Mouse (Mus musculus): ENCODE measurements around the gene Syngr2. TPM values are rescaled to one million over a fixed set of nuclear protein-coding genes. Genes with fewer than 3 reads are reported as not detected.

Gene Syngr2
- polyA plus RNA-seq, 2 experiments, result 41.4 to 75.8 TPM

DNA sequence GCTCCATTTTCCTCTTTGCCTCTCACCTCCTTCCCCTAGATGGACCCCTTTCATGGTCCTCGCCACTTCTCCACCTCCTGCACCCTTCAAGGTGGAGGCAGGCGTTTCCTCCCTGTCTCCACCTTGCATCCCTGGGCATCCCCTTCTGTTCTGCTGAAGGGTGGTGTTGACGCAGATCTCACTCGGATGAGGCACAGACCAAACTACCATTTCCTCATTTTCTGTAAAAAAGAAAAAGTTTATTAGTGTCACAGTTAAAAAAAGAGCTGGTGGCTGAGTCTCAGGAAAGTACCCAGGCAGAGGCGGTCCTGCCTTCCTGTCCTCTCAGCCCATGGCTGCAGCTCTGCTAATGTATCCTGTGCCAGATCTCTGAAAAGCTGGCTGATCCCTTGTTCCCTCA lies 10.3 kb upstream of the Syngr2 start:
- no peak for TF ChIP-seq POLR2A (IDR thresholded peaks at IDR 0.05; ENCODE audit: borderline replicate concordance, extremely low read depth, insufficient read depth, insufficient read length)
- ATAC-seq (ENCODE audit: low FRiP score, low read depth) (no peak), DNase-seq (ENCODE audit: low spot score) (no peak)
- Histone ChIP-seq H3K27ac (replicated peaks; ENCODE audit: low read depth, low read length) (no peak overlapping the region), H3K9me3 (ENCODE audit: control insufficient read depth, low read length) (no peaks in the 10 kb centered on the region), H3K4me1 (ENCODE audit: control insufficient read depth, insufficient read depth, low read length) (no peaks in the 10 kb centered on the region), H3K4me3 (replicated peaks; ENCODE audit: low read length) (no peak overlapping the region), H3K36me3 (ENCODE audit: control insufficient read depth, insufficient read depth, low read length) (no peaks in the 10 kb centered on the region), H3K9ac (ENCODE audit: low read depth, low read length, severe bottlenecking) (no peak overlapping the region), H3K27me3 (ENCODE audit: control insufficient read depth, insufficient read depth, low read length) (no peaks in the 10 kb centered on the region), H3K4me2 (replicated peaks; ENCODE audit: low read depth, low read length, severe bottlenecking) (no peak overlapping the region)
- WGBS, result 68% methylated on average over 5 of the region's 5 CpGs

DNA sequence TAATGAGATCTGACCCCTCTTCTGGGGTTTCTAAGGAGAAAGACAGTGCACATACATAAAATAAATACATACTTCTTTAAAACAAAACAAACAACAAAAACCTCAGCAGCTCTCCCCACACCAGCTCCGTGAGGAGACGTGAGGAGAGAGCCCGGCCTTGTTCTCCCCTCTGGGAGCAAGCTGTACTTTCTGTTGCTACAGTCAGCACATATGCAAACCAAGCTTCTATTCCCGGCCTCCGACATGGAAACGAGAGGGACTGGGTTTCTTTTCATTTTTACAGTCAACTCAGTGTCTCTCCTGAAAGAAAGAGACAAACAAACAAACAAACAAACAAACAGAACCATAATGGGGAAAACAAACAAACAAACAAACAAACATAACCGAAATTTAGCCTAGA lies 9.4 kb upstream of the Syngr2 start:
- Histone ChIP-seq H3K4me3 (replicated peaks; ENCODE audit: low read length) (no peak overlapping the region), H3K27me3 (ENCODE audit: control insufficient read depth, insufficient read depth, low read length) (no peaks in the 10 kb centered on the region), H3K27ac (replicated peaks; ENCODE audit: low read depth, low read length) (no peak overlapping the region), H3K9ac (ENCODE audit: low read depth, low read length, severe bottlenecking) (no peak overlapping the region), H3K36me3 (ENCODE audit: control insufficient read depth, insufficient read depth, low read length) (no peaks in the 10 kb centered on the region), H3K4me1 (ENCODE audit: control insufficient read depth, insufficient read depth, low read length) (no peaks in the 10 kb centered on the region), H3K4me2 (replicated peaks; ENCODE audit: low read depth, low read length, severe bottlenecking) (no peak overlapping the region), H3K9me3 (ENCODE audit: control insufficient read depth, low read length) (no peaks in the 10 kb centered on the region)
- TF ChIP-seq POLR2A (IDR thresholded peaks at IDR 0.05; ENCODE audit: borderline replicate concordance, extremely low read depth, insufficient read depth, insufficient read length), result no peak
- whole genome bisulfite sequencing, result 78% methylated on average over 7 of the region's 7 CpGs
- DNase-seq (ENCODE audit: low spot score) (no peak), ATAC-seq (ENCODE audit: low FRiP score, low read depth) (no peak)

DNA sequence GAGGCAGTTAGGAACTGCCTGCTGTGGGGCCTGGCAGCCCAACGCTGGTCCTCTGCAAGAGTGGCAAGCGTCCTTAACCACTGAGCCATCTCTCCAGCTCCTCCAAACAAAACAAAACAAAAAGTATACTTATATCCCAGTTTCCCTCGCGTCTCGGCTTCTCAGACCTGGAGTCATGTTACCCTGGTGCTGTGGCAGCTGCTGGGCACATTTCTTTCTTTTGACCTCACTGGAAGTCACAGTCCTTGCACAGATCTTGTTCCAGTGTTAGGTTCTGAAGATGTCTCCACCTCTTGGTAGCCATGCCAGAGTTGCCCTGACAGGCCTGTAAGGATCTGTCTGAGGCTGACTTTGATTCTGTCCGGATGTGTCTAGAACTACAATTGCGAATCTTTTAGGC lies 7.8 kb upstream of the Syngr2 start:
- 64% methylated on average over 7 of the region's 7 CpGs for WGBS
- no peak for DNase-seq (ENCODE audit: low spot score)

DNA sequence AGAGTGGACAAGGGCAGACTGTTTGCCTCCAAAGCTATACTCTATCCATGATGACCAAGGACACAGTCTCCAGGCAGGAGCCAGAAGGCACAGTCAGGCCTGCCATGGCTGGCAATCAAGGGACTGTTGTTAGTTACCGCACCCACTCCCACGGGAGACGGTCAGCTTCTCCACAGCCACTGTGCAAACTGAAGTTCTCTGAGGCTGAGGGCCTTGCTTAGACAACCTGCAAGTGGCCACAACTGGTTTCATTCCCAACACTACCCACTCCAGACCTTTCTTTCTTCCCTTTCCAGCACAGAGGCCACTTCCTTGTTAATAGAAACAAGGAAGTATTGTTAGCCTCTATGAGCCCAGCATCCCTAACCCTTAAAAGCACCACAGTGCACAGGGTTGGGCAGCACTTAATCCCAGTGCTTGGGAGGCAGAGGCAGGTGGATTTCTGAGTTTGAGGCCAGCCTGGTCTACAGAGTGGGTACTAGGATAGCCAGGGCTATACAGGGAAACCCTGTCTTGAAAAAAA lies 6.2 kb upstream of the Syngr2 start:
- no peak overlapping the region for H3K4me2 ChIP-seq (replicated peaks; ENCODE audit: low read depth, low read length, severe bottlenecking)
- H3K4me3 ChIP-seq (replicated peaks; ENCODE audit: low read length), result no peak overlapping the region
- 97% methylated on average over 3 of the region's 3 CpGs for WGBS
- ATAC-seq (ENCODE audit: low FRiP score, low read depth), result no peak
- no peak for TF ChIP-seq POLR2A (IDR thresholded peaks at IDR 0.05; ENCODE audit: borderline replicate concordance, extremely low read depth, insufficient read depth, insufficient read length)
- no peak for DNase-seq (ENCODE audit: low spot score)
- no peak overlapping the region for H3K9ac ChIP-seq (ENCODE audit: low read depth, low read length, severe bottlenecking)
- no peaks in the 10 kb centered on the region for H3K27me3 ChIP-seq (ENCODE audit: control insufficient read depth, insufficient read depth, low read length)
- no peaks in the 10 kb centered on the region for H3K36me3 ChIP-seq (ENCODE audit: control insufficient read depth, insufficient read depth, low read length)
- no peaks in the 10 kb centered on the region for H3K9me3 ChIP-seq (ENCODE audit: control insufficient read depth, low read length)
- no peak overlapping the region for H3K27ac ChIP-seq (replicated peaks; ENCODE audit: low read depth, low read length)
- H3K4me1 ChIP-seq (ENCODE audit: control insufficient read depth, insufficient read depth, low read length), result no peaks in the 10 kb centered on the region

More for the DNA sequence above, 7.8 kb upstream of the Syngr2 start:
- H3K4me2 ChIP-seq (replicated peaks; ENCODE audit: low read depth, low read length, severe bottlenecking), result no peak overlapping the region
- no peak for ATAC-seq (ENCODE audit: low FRiP score, low read depth)
- no peaks in the 10 kb centered on the region for H3K36me3 ChIP-seq (ENCODE audit: control insufficient read depth, insufficient read depth, low read length)
- no peak for TF ChIP-seq POLR2A (IDR thresholded peaks at IDR 0.05; ENCODE audit: borderline replicate concordance, extremely low read depth, insufficient read depth, insufficient read length)
- H3K9ac ChIP-seq (ENCODE audit: low read depth, low read length, severe bottlenecking), result no peak overlapping the region
- no peak overlapping the region for H3K27ac ChIP-seq (replicated peaks; ENCODE audit: low read depth, low read length)
- H3K4me1 ChIP-seq (ENCODE audit: control insufficient read depth, insufficient read depth, low read length), result no peaks in the 10 kb centered on the region
- no peaks in the 10 kb centered on the region for H3K9me3 ChIP-seq (ENCODE audit: control insufficient read depth, low read length)
- no peaks in the 10 kb centered on the region for H3K27me3 ChIP-seq (ENCODE audit: control insufficient read depth, insufficient read depth, low read length)
- no peak overlapping the region for H3K4me3 ChIP-seq (replicated peaks; ENCODE audit: low read length)

DNA sequence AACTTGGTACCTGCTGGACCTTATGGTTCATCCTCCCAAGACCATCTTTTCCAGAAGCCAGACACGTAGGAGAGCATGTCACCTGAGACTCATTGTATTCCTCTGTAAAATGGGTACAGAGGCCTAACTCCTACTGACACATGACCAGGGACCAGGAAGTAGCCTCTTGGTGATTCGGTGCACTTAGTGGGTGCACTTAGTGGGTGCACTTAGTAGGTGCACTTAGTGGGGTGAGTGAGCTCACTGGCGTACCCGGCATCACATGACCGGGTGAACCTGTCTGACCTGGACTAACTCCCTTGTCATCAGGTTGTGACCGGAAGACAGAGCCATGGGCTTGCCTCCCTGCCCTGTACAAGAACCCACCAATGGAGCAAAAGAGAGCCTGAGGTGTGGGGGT lies 2.7 kb upstream of the Syngr2 start:
- H3K9ac ChIP-seq (ENCODE audit: low read depth, low read length, severe bottlenecking), result no peak overlapping the region

More for the DNA sequence above, 2.7 kb upstream of the Syngr2 start:
- Histone ChIP-seq H3K4me2 (replicated peaks; ENCODE audit: low read depth, low read length, severe bottlenecking) (no peak overlapping the region), H3K27ac (replicated peaks; ENCODE audit: low read depth, low read length) (no peak overlapping the region), H3K36me3 (ENCODE audit: control insufficient read depth, insufficient read depth, low read length) (no peaks in the 10 kb centered on the region), H3K27me3 (ENCODE audit: control insufficient read depth, insufficient read depth, low read length) (no peaks in the 10 kb centered on the region), H3K4me3 (replicated peaks; ENCODE audit: low read length) (no peak overlapping the region), H3K4me1 (ENCODE audit: control insufficient read depth, insufficient read depth, low read length) (peaks cover 13% of the 10 kb centered on the region), H3K9me3 (ENCODE audit: control insufficient read depth, low read length) (no peaks in the 10 kb centered on the region)
- ATAC-seq (ENCODE audit: low FRiP score, low read depth) (no peak), DNase-seq (ENCODE audit: low spot score) (no peak)
- WGBS, result 94% methylated on average over 6 of the region's 6 CpGs
- TF ChIP-seq POLR2A (IDR thresholded peaks at IDR 0.05; ENCODE audit: borderline replicate concordance, extremely low read depth, insufficient read depth, insufficient read length), result no peak
